Comparison of ENCODE assay signal across 19 mouse cellular contexts in genomic region chr6:82879463-82880089, GRCm38 (mm10). TPM values are rescaled to one million over a fixed set of nuclear protein-coding genes. Genes with fewer than 3 reads are reported as not detected.
DNase-seq lines count a peak whose midpoint lies in the region; ATAC-seq and TF ChIP-seq lines count a peak whose summit lies in the region.
"Had no signal": no experiment of that assay in that cellular context is flagged by ENCODE, and none has a peak within 500 bp of the region (broad histone marks: within the 10 kb centered on the region; RNA-seq: fewer than 3 reads in every experiment).

No protein-coding gene starts in this region.

- no peaks in the 10 kb centered on the region for H3K9me3 ChIP-seq in kidney, postnatal 0 days (replicated peaks; ENCODE audit: low read length)
- H3K9me3 ChIP-seq in stomach, postnatal 0 days (ENCODE audit: control insufficient read depth, low read length), result no peaks in the 10 kb centered on the region
- H3K9me3 ChIP-seq: hindbrain, embryonic 10.5 days; liver, embryonic 12.5 days; lung, embryonic 15.5 days had no signal

- H3K36me3 ChIP-seq in kidney, postnatal 0 days (ENCODE audit: insufficient read depth, low read length), result no peaks in the 10 kb centered on the region
- H3K36me3 ChIP-seq in stomach, postnatal 0 days (ENCODE audit: control insufficient read depth, insufficient read depth, low read length), result no peaks in the 10 kb centered on the region
- H3K36me3 ChIP-seq: hindbrain, embryonic 10.5 days; liver, embryonic 12.5 days; lung, embryonic 15.5 days had no signal

- no peak for TF ChIP-seq CTCF in gastrocnemius, adult 2 months (IDR thresholded peaks at IDR 0.05)
- TF ChIP-seq CTCF in kidney, postnatal 0 days (IDR thresholded peaks at IDR 0.05; ENCODE audit: low read depth), result no peak
- TF ChIP-seq CTCF in stomach, postnatal 0 days (IDR thresholded peaks at IDR 0.05; ENCODE audit: low read depth), result no peak

- no peak overlapping the region for H3K9ac ChIP-seq in kidney, postnatal 0 days (ENCODE audit: low read depth, low read length)
- no peak overlapping the region for H3K9ac ChIP-seq in stomach, postnatal 0 days (ENCODE audit: low read length)
- H3K9ac ChIP-seq: liver, embryonic 12.5 days; lung, embryonic 15.5 days had no signal

- TF ChIP-seq EP300 in stomach, postnatal 0 days (optimal IDR thresholded peaks at IDR 0.05), result no peak

- H3K27me3 ChIP-seq in kidney, postnatal 0 days (ENCODE audit: insufficient read depth, low read length), result no peaks in the 10 kb centered on the region
- no peaks in the 10 kb centered on the region for H3K27me3 ChIP-seq in stomach, postnatal 0 days (ENCODE audit: control insufficient read depth, insufficient read depth, low read length)
- H3K27me3 ChIP-seq: liver, embryonic 12.5 days; lung, embryonic 15.5 days had no signal

- H3K4me1 ChIP-seq in kidney, postnatal 0 days (replicated peaks; ENCODE audit: insufficient read depth, low read length), result no peaks in the 10 kb centered on the region
- H3K4me1 ChIP-seq in stomach, postnatal 0 days (replicated peaks; ENCODE audit: control insufficient read depth, insufficient read depth), result no peaks in the 10 kb centered on the region
- H3K4me1 ChIP-seq: liver, embryonic 12.5 days; lung, embryonic 15.5 days had no signal

- WGBS in kidney, postnatal 0 days, result 27% methylated on average over 11 of the region's 11 CpGs
- WGBS in stomach, postnatal 0 days, result 33% methylated on average over 11 of the region's 11 CpGs

- ATAC-seq in kidney, postnatal 0 days (replicated peaks; ENCODE audit: low FRiP score, low read depth), result no peak
- peak; percentile 50 for ATAC-seq in stomach, postnatal 0 days (ENCODE audit: low FRiP score, low TSS enrichment)
- ATAC-seq: liver, embryonic 12.5 days had no signal

- peak overlapping the region; percentile 46 for H3K4me3 ChIP-seq in gastrocnemius, adult 2 months
- no peak overlapping the region for H3K4me3 ChIP-seq in kidney, postnatal 0 days (replicated peaks; ENCODE audit: low read depth, low read length)
- no peak overlapping the region for H3K4me3 ChIP-seq in stomach, postnatal 0 days (ENCODE audit: low read depth, low read length)
- H3K4me3 ChIP-seq: hindbrain, embryonic 10.5 days; layer of hippocampus, adult 2 months; liver, embryonic 12.5 days; lung, embryonic 15.5 days had no signal

- H3K27ac ChIP-seq in gastrocnemius, adult 2 months, result peak overlapping the region; percentile 85
- H3K27ac ChIP-seq in kidney, postnatal 0 days, result no peak overlapping the region
- H3K27ac ChIP-seq in stomach, postnatal 0 days (replicated peaks), result peak overlapping the region; percentile 73
- H3K27ac ChIP-seq: hindbrain, embryonic 10.5 days; layer of hippocampus, adult 2 months; liver, embryonic 12.5 days; lung, embryonic 15.5 days had no signal

- intact Hi-C loops in gastrocnemius, adult 2 months (cut with DNase I), result no loop called here
- intact Hi-C loops in gastrocnemius, postnatal 36 days (cut with DNase I), result no loop called here

- no peak for DNase-seq in gastrocnemius, adult 2 months
- DNase-seq in gastrocnemius, postnatal 36 days, result no peak
- DNase-seq in lung, postnatal 36 days, result peak; percentile 47
- no peak for DNase-seq in lung, postnatal 10 days
- no peak for DNase-seq in kidney, postnatal 0 days (ENCODE audit: low spot score)
- DNase-seq in stomach, postnatal 0 days (ENCODE audit: low spot score), result peak; percentile 74
- no peak for DNase-seq in right cerebral cortex, postnatal 25 days
- DNase-seq in thymus, postnatal 0 days (ENCODE audit: low spot score), result no peak
- DNase-seq: adrenal gland, postnatal 14 days; cerebellum, adult 8-10 months; heart, adult 18-20 months; left cerebral cortex, postnatal 4 days; right cerebral cortex, adult 18-20 months had no signal

- H3K4me2 ChIP-seq in kidney, postnatal 0 days (ENCODE audit: low read length), result peak overlapping the region; percentile 3; the same call in 1 of the 2 replicates
- peak overlapping the region; percentile 27; the same call in 1 of the 2 replicates for H3K4me2 ChIP-seq in stomach, postnatal 0 days (replicated peaks; ENCODE audit: low read depth)
- H3K4me2 ChIP-seq: liver, embryonic 12.5 days; lung, embryonic 15.5 days had no signal

RNA-seq across cellular contexts. Expression of gene Sema4f, which starts 60.0 kb away (rescaled TPM):
- total RNA-seq in gastrocnemius, adult 2 months (2021), result under 1 TPM in 1 of 2 experiments, not detected in 1; 0.05 TPM
- under 1 TPM; 0.10 to 0.15 TPM for total RNA-seq in gastrocnemius, postnatal 36 days (2021)
- polyA plus RNA-seq in kidney, postnatal 0 days (2015; fragmentation: Nextera tagmentation; extraction: Ambion mirVana), result 0.41 and 0.50 TPM in 2 replicates
- 0.58 and 0.67 TPM in 2 replicates for polyA plus RNA-seq in stomach, postnatal 0 days (2015; fragmentation: Nextera tagmentation; extraction: Ambion mirVana)
- polyA plus RNA-seq in thymus, postnatal 0 days (2015; fragmentation: Nextera tagmentation; extraction: Ambion mirVana), result 1.3 and 1.4 TPM in 2 replicates
- total RNA-seq: megakaryocyte-erythroid progenitor cell, adult 5-6 weeks had no signal
- polyA plus RNA-seq: heart, embryonic 14.5 days had no signal

Comparison
In these comparisons a context has a peak if more than half of its experiments do, and no peak if none do; other contexts are left out.
1. DNase-seq: peak in lung, postnatal 36 days (single experiment) and stomach, postnatal 0 days (single experiment); none in gastrocnemius, adult 2 months (single experiment), gastrocnemius, postnatal 36 days (0 of 2), lung, postnatal 10 days (single experiment), kidney, postnatal 0 days (single experiment), right cerebral cortex, postnatal 25 days (single experiment) and thymus, postnatal 0 days (single experiment).